Mouse (Mus musculus): ENCODE data around the gene Gm27179.
"Not testable (repeated sequence)": the region's sequence is repeated elsewhere in the genome, so short reads cannot be mapped to it uniquely, and the experiment has no call there.

Gene Gm27179

DNA sequence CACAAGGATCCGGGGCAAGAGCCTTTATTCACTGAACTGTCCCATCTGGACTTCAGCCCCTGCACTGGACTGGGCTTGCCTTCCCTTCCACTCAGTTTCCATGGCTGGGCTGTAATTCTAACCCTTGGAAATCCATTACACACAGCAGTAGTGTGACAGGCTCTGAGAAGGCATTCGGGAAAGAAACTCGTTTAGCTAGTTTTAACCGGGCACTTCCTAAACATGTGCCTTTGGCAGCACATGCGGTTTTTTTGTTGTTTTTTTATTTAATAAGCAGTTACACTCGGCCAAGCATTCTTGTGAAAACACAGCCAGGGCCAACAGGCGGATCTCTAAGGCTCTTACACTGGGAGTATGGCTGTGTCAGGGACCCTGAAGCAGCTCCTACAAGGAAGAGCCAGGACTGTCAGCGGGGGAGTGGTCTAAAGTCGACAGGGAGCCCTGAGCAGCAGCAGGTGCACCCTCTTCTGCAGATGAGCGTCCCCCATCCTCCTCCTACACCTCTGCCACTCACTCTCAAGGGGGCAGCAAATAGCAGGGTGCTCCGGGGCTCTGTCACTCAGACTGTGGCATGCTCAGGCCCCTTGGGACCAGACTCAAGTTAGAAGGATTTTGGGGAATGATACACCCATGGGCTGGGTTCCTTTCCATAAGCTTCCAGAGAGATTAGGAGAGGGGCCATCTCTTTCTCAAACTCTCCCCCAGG lies 38.3 kb downstream of the Gm27179 start:
- DNase-seq (ENCODE audit: low spot score in 2 of 2) = not testable (repeated sequence)

GRCm38 (mm10) chr14:69473322-69473721 lies 39.0 kb downstream of the Gm27179 start:
- not testable (repeated sequence) for DNase-seq (ENCODE audit: low spot score in 2 of 2)

- DNase-seq (ENCODE audit: low spot score in 2 of 2) = not testable (repeated sequence)
Measured at GRCm38 (mm10) chr14:69470122-69470708, 42.1 kb downstream of the Gm27179 start.

GRCm38 (mm10) chr14:69467612-69468366 lies 44.6 kb downstream of the Gm27179 start:
- DNase-seq (ENCODE audit: low spot score in 2 of 2) = not testable (repeated sequence)

GRCm38 (mm10) chr14:69464465-69464864 lies 47.9 kb downstream of the Gm27179 start:
- DNase-seq (ENCODE audit: low spot score in 2 of 2) = not testable (repeated sequence)

All from urinary bladder, postnatal 36 days (tissue).